Mouse (Mus musculus): ENCODE data around the gene Klrc3.
"Not testable (repeated sequence)": the region's sequence is repeated elsewhere in the genome, so short reads cannot be mapped to it uniquely, and the experiment has no call there.

GRCm38 (mm10) chr6:129631046-129631445, 12.1 kb downstream of the Klrc3 start:
- TF ChIP-seq CTCF (IDR thresholded peaks at IDR 0.05; ENCODE audit: borderline replicate concordance, insufficient read depth, low read length); POLR2A (IDR thresholded peaks at IDR 0.05; ENCODE audit: low read depth, low read length): not testable (repeated sequence)
